Mouse (Mus musculus): Measurements from ENCODE around the gene Zswim8.

Gene Zswim8

DNA sequence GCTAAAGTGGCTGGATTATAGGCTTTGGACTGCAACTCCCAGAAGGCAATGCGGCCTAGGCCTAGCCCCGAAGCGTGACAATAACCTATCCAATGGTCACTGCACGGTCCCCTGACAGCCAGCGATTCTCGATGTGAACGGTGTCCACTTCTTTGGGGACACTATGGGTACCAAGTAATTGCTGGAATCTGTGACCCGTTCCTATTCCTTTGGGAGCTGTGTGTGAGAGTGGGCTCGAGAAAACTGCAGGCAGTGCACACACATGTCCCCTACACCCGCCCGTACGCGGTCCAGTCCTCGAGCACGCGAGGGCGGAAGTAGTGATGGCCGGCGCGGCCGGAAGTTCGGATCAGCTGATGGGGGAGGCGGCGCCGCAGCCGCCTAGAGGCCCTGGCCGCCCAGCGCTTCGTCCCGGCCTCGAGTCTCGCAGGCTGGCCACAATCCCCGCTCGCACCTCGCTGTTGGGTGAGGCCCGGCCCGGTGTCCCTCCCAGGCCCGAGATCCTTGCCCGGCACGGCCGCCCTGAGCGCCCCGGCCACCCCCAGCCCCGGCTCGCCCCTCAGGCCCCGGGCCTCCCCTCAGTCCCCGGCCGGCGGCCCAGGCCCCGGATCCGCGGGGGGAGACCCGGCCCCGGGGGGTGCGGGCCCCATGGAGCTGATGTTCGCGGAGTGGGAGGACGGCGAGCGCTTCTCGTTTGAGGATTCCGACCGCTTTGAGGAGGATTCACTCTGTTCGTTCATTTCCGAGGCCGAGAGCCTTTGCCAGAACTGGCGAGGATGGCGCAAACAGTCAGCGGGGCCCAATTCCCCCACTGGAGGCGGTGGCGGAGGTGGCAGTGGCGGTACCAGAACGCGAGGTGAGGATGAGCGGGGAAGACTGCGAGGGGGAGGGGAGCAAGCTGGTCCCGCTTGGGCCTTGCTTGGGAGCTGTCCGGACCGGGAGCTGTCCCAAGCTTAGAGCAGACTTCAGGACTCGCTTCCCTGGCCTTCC is at the start of gene Zswim8:
Gene Zswim8 (plus strand): TSS at position 352 of the 990 bp plus-strand sequence.
- DNase-seq (ENCODE audit: low spot score): peak; percentile 77

GRCm38 (mm10) chr14:20658326-20658725 is 49.0 kb upstream of the Zswim8 start:
- no peak for DNase-seq (ENCODE audit: low spot score)

- no peak for DNase-seq (ENCODE audit: low spot score)
These were observed 48.5 kb upstream of the Zswim8 start for GRCm38 (mm10) chr14:20658902-20659301.

- DNase-seq (ENCODE audit: low spot score): no peak
These were observed 47.7 kb upstream of the Zswim8 start for GRCm38 (mm10) chr14:20659687-20660086.

DNA sequence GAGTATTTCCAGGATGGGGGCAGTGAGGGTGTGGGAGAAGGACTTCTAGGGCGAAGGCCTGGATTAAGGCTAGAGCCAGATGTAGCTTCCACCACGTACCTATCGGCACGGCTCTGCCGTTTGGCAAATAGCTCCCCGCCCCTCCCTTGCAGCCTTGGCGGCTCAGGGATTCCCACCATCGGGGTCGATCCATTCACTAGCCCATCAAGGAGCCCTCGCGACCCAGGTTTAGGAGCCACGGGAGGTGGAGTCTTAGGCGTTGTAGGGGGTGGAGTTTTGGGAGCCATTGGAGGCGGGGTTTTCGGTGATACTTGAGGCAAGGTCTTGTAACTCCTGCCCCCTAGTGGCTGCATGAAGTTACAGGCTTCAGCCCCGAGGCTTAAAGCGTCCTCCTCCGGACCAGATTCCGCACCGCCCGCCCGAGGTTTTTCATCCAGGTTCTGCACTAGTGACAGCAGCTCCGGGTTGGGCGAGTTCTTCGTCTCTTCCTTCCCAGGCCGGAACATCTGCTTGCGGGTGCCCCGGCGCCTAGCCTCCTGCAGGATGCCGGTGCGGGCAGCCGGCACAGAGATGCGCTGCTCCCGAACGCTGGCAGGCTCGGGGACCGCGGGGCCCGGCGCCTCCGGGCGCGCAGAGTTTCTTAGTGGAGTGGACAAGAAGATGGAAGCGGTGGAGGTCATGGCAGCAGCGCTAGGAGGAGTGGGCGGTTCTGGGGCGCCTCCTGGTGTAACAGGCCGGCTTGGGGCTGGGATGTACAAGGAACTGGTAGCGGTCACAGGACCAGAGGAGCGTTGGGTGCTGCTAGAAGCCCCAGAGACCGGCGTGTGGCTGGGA is 46.3 kb upstream of the Zswim8 start:
- peak; percentile 80 for DNase-seq (ENCODE audit: low spot score)

DNA sequence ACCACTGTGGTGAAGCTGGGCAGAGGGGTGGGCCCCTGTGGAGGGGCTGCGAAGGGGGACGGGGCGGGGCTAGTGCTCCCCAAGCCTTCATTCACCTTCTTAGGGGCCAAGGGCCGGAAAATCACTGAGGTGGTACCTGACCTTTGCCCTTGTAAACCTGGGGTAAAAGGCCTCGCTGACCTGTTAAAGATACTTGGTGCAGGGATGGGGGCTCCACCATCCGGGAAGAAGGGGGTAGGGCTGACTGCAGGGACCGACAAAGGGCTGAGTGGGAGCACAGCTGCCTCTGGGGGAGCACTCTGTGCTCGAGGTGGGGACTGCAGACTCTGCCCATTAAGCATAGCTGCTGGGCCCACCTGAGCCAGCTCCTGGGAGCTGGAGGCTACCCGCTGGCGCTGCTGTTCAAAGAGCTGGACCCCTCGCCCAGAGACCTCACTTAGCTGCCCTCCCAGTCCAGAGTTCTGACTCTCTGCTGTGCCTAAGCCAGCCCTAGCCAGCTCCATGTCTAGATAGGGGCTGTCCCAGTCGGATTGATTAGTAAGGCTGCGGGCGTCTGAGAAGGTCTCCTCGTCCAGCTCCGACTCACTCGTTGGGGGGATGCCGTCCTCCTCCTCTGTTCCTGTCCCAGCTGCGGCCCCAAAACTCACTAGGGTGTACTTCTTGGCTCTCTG is 45.6 kb upstream of the Zswim8 start:
- DNase-seq (ENCODE audit: low spot score): no peak

GRCm38 (mm10) chr14:20662740-20663139 is 44.6 kb upstream of the Zswim8 start:
- DNase-seq (ENCODE audit: low spot score): no peak

DNA sequence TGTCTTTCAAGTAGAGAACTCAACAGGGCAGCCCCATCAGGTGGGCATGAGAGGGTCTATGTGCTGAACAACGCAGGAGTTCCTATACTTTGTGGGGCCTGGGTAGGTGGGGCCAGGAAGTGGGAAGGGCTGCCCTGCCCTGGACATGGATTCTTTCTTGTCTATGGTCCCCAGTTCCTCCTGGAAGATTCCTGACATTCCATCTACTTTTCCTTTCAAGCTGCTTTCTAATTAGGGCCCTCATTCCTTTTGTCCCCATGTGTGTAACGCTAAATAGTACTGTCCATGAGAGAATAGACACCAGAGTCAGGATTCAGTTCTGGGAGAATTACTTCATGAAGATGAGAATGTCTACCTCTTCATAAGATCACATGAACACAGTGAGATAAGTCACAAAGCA is 43.8 kb upstream of the Zswim8 start:
- no peak for DNase-seq (ENCODE audit: low spot score)

GRCm38 (mm10) chr14:20664436-20664835 is 42.9 kb upstream of the Zswim8 start:
- DNase-seq (ENCODE audit: low spot score): no peak

DNA sequence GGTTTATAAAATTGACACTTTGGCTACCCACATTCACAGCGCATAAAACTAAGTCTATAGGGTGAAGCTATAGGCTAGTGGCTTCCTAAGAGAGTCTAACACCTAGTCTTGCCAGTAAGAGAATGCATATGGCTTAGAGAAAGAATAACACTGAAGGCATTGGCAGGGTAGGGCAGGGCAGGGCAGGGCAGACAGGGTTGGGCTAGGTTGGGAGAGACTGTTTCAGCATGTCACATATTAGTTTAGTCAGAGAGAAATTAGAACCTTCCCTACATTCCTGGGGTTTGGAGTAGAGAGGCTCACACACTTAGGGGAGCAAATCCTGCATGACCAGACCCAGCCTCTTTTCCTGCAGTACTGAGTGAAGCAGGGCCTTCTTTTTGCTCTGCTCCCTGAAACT is 39.9 kb upstream of the Zswim8 start:
- DNase-seq (ENCODE audit: low spot score): no peak

DNA sequence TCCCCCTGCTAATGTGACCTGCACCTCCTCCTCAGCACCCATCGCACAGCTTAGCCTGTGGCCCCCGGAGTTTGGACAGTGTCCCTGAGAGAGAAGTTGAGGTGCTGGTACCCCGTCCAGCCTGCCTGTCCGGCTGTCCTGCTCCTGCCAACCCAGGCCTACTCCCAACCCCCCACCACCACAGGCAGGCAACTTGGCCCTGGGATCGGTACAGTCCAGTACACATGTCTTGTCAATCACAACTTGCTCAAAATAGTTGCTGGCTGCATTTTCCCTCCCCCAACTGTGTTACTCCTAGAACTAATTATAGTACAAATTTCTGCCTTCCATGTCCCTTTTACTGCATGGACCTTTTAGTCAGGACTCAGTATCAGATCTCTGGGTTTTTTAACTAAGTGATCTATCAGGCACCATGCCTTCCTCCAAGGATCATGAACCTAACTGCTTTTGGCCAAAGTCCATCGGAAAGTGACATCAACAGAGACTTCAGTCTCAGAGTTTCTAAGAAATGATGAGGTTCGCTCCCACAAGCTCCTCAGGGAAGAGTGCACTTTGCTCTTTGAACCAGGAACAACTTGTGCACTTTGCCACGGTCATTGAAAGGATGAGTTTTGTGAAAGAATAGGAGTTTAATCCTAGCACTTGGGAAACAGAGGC is 39.1 kb upstream of the Zswim8 start, which contains the start of gene Synpo2l:
Gene Synpo2l (minus strand): TSS at position 201 of the 657 bp plus-strand sequence.
- DNase-seq (ENCODE audit: low spot score): no peak

GRCm38 (mm10) chr14:20672990-20673389 is 34.4 kb upstream of the Zswim8 start:
- no peak for DNase-seq (ENCODE audit: low spot score)

GRCm38 (mm10) chr14:20673735-20674063 is 33.7 kb upstream of the Zswim8 start:
- no peak for DNase-seq (ENCODE audit: low spot score)

GRCm38 (mm10) chr14:20674064-20674833 is 33.1 kb upstream of the Zswim8 start, which contains the start of gene Sec24c:
Gene Sec24c, plus strand, starts transcription at chr14:20674308.
- DNase-seq (ENCODE audit: low spot score): peak; percentile 96

DNA sequence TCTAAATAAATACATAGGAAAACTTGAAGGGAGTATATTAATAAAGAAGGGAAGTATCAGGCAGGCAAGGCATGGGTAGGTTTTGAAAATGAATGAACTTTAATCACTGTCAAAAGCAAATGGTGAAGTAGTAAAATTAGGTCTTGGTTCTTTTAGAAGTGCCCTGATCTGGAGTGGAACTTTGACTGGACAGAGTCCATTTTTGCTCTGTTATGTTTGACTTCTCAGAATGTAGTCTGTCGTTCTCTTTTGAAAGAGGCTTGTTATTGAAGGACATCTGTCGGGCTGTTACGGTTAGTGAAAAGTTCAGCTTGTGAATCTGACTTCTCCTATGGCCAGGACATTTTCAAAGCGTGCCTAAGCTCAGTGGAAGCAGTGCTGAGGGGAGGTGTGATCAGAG is 29.4 kb upstream of the Zswim8 start:
- DNase-seq (ENCODE audit: low spot score): no peak

GRCm38 (mm10) chr14:20681742-20682141 is 25.6 kb upstream of the Zswim8 start:
- no peak for DNase-seq (ENCODE audit: low spot score)

DNA sequence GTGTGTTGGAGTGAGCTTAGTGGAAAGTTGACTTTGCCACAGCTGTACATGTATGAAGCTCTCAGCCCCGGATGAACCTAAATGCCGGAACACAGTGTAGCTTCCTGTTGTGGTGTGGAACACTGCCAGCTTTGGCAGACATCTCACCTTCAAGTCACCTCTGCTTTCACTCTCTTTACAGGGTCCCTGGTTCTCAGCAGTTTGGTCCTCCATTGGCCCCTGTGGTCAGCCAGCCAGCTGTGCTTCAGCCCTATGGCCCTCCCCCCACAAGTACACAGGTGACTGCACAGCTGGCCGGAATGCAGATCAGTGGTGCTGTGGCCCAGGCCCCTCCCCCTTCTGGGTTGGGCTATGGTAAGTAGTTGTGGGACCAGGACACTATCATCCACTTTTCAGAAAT is 24.9 kb upstream of the Zswim8 start:
- no peak for DNase-seq (ENCODE audit: low spot score)

GRCm38 (mm10) chr14:20686576-20686975 is 20.8 kb upstream of the Zswim8 start:
- DNase-seq (ENCODE audit: low spot score): no peak

DNA sequence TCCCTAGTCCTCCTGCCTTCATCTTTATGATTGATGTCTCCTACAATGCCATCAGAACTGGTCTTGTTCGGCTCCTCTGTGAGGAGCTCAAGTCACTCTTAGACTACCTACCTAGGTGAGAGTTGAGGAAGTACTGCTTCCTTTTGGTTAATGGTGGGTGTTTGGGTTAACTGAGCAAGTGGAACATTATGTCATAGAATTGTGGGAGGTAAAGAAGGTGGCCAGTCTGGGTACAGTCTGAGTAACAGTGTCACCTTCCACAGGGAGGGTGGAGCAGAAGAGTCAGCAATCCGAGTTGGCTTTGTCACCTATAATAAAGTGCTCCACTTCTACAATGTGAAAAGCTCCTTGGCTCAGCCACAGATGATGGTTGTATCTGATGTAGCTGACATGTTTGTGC is 18.3 kb upstream of the Zswim8 start:
- DNase-seq (ENCODE audit: low spot score): no peak

- DNase-seq (ENCODE audit: low spot score): no peak
These were observed 15.6 kb upstream of the Zswim8 start for GRCm38 (mm10) chr14:20691772-20692171.

DNA sequence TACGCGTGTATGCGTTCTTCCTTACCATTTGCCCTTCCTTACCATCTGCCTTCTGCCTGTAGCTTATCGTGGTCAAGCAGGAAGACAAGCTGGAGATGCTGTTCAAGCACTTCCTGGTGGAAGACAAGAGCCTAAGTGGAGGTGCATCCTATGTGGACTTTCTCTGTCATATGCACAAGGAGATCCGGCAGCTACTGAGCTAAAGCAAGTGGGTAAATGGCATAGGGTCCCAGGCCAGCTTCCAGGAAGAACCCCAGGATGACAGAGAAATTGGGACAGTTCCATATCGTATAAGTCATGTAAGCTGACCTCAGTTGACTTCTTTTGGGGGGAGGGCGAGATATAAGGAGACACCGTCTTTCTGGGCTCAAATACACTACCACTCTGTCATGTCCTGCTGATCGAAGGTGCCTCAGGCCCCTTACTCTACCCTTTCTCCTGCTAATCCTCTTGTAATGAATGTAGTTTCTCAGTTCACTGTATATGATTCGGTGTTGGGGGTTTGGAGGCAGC is 13.7 kb upstream of the Zswim8 start:
- no peak for DNase-seq (ENCODE audit: low spot score)
